Mouse (Mus musculus): ENCODE data around the gene Fcgr3.

GRCm38 (mm10) chr1:171109620-171110019 lies 44.9 kb upstream of the Fcgr3 start:
- no peak for TF ChIP-seq CTCF (IDR thresholded peaks at IDR 0.05; ENCODE audit: control insufficient read depth, insufficient read depth, insufficient read length)
- no peak for TF ChIP-seq CEBPB (IDR thresholded peaks at IDR 0.05; ENCODE audit: low read depth)
- TF ChIP-seq MYOG (IDR thresholded peaks at IDR 0.05; ENCODE audit: control insufficient read depth, extremely low read depth, insufficient read length): no peak

Data from C2C12 (cell line).